Mouse (Mus musculus): ENCODE measurements at regions not wholly inside any gene's neighbourhood (a gene's known extent, or its start where the extent isn't known, plus 50 kb on each side); places are given as distances from the start of the nearest gene placed in this dataset.

DNA sequence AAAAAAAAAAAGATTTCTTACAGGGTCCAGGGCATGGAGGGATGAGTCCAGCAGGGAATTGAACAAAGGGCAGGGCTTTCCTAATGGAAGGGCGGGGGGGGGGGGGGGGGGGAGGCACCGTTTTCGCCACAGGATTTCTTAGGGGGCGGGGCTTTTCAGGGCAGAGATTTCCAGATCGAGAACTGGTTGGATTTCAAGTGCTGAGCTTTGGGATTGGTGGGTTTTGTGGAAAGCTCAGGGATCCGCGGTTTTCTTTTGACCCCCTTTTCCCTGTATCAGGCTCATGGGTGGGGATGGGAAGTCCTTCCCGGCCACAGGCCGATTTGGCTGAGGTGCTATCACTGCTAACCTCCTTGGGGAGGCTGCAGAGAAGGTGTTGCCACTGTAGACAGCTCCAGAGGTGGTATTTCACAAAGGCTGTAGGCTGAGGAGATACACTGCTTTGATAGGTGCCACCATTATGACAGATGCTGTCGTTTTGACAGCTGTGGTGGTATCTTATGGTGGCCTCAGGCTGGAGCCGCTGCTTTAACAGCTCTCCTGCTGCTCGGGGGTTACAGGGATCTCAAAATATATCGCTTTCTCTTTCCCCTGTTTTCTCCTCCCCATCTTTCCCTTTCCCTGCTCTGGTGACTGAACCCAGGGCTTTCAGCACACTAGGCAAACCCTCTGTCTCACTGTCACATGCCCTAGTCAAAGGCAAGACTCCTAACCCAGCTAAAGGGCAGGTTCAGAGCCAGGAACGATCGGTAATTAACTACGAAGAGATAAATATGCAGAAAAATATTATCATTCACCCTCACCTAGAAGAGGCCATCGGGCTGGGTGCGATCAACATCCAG, 97.8 kb upstream of the Sertad2 start:
- no peak for TF ChIP-seq CTCF (IDR thresholded peaks at IDR 0.05; ENCODE audit: borderline replicate concordance, control insufficient read depth, extremely low read depth, insufficient read depth, low read length, poor library complexity)
- no peak for TF ChIP-seq POLR2A (IDR thresholded peaks at IDR 0.05; ENCODE audit: control insufficient read depth, extremely low read depth, insufficient read depth, low read length, poor library complexity)
- Histone ChIP-seq H3K27ac (ENCODE audit: control insufficient read depth, insufficient read depth, low read length) (no peak overlapping the region), H3K36me3 (ENCODE audit: control insufficient read depth, insufficient read depth, low read length) (no peaks in the 10 kb centered on the region), H3K27me3 (ENCODE audit: control insufficient read depth, insufficient read depth, low read length) (no peaks in the 10 kb centered on the region), H3K4me1 (replicated peaks; ENCODE audit: control insufficient read depth, insufficient read depth, low read length) (peaks cover 8% of the 10 kb centered on the region), H3K4me3 (ENCODE audit: control insufficient read depth, insufficient read depth, low read length) (0 out of 2 replicates have a peak overlapping the region, but pooled peaks have one; percentile 15)
- no peak for DNase-seq
- WGBS: 26% methylated on average over 18 of the region's 18 CpGs

DNA sequence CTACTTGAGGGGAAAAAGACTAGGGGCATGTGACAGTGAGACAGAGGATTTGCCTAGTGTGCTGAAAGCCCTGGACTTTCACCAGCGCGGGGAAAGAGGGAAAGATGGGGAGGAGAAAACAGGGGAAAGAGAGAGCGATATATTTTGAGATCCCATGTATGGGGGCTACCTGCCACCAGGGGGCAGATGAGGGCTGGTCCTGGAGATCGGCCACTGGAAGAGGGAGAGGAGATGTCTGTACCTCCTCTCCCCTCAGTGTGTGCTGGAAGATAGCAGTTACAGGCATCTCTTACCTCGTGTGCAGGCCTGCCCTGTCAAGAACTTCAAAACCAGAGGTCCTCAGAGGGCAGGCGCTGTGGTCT, 97.2 kb upstream of the Sertad2 start:
- TF ChIP-seq CTCF (IDR thresholded peaks at IDR 0.05; ENCODE audit: borderline replicate concordance, control insufficient read depth, extremely low read depth, insufficient read depth, low read length, poor library complexity) (peak; percentile 88), POLR2A (IDR thresholded peaks at IDR 0.05; ENCODE audit: control insufficient read depth, extremely low read depth, insufficient read depth, low read length, poor library complexity) (no peak)
- Histone ChIP-seq H3K36me3 (ENCODE audit: control insufficient read depth, insufficient read depth, low read length) (no peaks in the 10 kb centered on the region), H3K4me3 (ENCODE audit: control insufficient read depth, insufficient read depth, low read length) (peak overlapping the region; percentile 15; the same call in 1 of the 2 replicates), H3K27ac (ENCODE audit: control insufficient read depth, insufficient read depth, low read length) (no peak overlapping the region), H3K27me3 (ENCODE audit: control insufficient read depth, insufficient read depth, low read length) (no peaks in the 10 kb centered on the region), H3K4me1 (replicated peaks; ENCODE audit: control insufficient read depth, insufficient read depth, low read length) (peaks cover 8% of the 10 kb centered on the region)
- DNase-seq: peak; percentile 78
- 6% methylated on average over 6 of the region's 6 CpGs for WGBS

DNA sequence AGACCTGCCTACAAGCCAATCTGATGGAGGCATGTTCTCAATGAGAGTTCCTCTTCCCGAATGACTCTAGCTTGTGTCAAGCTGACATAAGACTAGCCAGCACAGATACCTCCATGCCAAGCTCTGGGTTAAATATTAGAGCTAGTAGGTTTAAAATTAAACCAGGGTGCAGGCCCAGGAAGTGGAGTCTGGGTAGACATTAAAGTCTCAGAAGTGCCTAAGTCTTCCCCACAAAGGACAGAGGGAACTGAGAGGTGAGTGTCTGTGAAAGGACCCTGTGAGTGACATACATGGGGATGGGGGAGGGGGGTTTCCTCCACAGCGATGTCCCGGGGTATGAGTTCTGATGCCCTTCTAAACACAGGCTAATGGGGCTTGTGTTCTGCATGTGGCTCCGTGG, 90.2 kb upstream of the Sertad2 start:
- H3K4me1 ChIP-seq (replicated peaks; ENCODE audit: control insufficient read depth, insufficient read depth, low read length): peaks cover 3% of the 10 kb centered on the region; the same call in 1 of the 2 replicates
- no peaks in the 10 kb centered on the region for H3K36me3 ChIP-seq (ENCODE audit: control insufficient read depth, insufficient read depth, low read length)
- 77% methylated on average over 4 of the region's 4 CpGs for WGBS
- H3K27ac ChIP-seq (ENCODE audit: control insufficient read depth, insufficient read depth, low read length): no peak overlapping the region
- H3K4me3 ChIP-seq (ENCODE audit: control insufficient read depth, insufficient read depth, low read length): no peak overlapping the region
- H3K27me3 ChIP-seq (ENCODE audit: control insufficient read depth, insufficient read depth, low read length): no peaks in the 10 kb centered on the region
- DNase-seq: no peak
- TF ChIP-seq CTCF (IDR thresholded peaks at IDR 0.05; ENCODE audit: borderline replicate concordance, control insufficient read depth, extremely low read depth, insufficient read depth, low read length, poor library complexity): no peak
- no peak for TF ChIP-seq POLR2A (IDR thresholded peaks at IDR 0.05; ENCODE audit: control insufficient read depth, extremely low read depth, insufficient read depth, low read length, poor library complexity)

- no peak overlapping the region for H3K4me3 ChIP-seq (ENCODE audit: control insufficient read depth, insufficient read depth, low read length)
- WGBS: 92% methylated on average over 7 of the region's 7 CpGs
- H3K4me1 ChIP-seq (replicated peaks; ENCODE audit: control insufficient read depth, insufficient read depth, low read length): peaks cover 3% of the 10 kb centered on the region; the same call in 1 of the 2 replicates
- H3K36me3 ChIP-seq (ENCODE audit: control insufficient read depth, insufficient read depth, low read length): no peaks in the 10 kb centered on the region
- TF ChIP-seq CTCF (IDR thresholded peaks at IDR 0.05; ENCODE audit: borderline replicate concordance, control insufficient read depth, extremely low read depth, insufficient read depth, low read length, poor library complexity) (no peak), POLR2A (IDR thresholded peaks at IDR 0.05; ENCODE audit: control insufficient read depth, extremely low read depth, insufficient read depth, low read length, poor library complexity) (no peak)
- H3K27me3 ChIP-seq (ENCODE audit: control insufficient read depth, insufficient read depth, low read length): no peaks in the 10 kb centered on the region
- H3K27ac ChIP-seq (ENCODE audit: control insufficient read depth, insufficient read depth, low read length): no peak overlapping the region
- no peak for DNase-seq
These were observed 89.3 kb upstream of the Sertad2 start for GRCm38 (mm10) chr11:20453786-20454185.

- Histone ChIP-seq H3K4me1 (replicated peaks; ENCODE audit: control insufficient read depth, insufficient read depth, low read length) (peaks cover 3% of the 10 kb centered on the region; the same call in 1 of the 2 replicates), H3K27me3 (ENCODE audit: control insufficient read depth, insufficient read depth, low read length) (no peaks in the 10 kb centered on the region), H3K4me3 (ENCODE audit: control insufficient read depth, insufficient read depth, low read length) (peak overlapping the region; percentile 66), H3K27ac (ENCODE audit: control insufficient read depth, insufficient read depth, low read length) (no peak overlapping the region), H3K36me3 (ENCODE audit: control insufficient read depth, insufficient read depth, low read length) (no peaks in the 10 kb centered on the region)
- peak; percentile 87 for DNase-seq
- 2% methylated on average over 35 of the region's 35 CpGs for WGBS
- TF ChIP-seq POLR2A (IDR thresholded peaks at IDR 0.05; ENCODE audit: control insufficient read depth, extremely low read depth, insufficient read depth, low read length, poor library complexity) (no peak), CTCF (IDR thresholded peaks at IDR 0.05; ENCODE audit: borderline replicate concordance, control insufficient read depth, extremely low read depth, insufficient read depth, low read length, poor library complexity) (peak; percentile 97)
These were observed 87.8 kb upstream of the Sertad2 start for GRCm38 (mm10) chr11:20455085-20455864.

DNA sequence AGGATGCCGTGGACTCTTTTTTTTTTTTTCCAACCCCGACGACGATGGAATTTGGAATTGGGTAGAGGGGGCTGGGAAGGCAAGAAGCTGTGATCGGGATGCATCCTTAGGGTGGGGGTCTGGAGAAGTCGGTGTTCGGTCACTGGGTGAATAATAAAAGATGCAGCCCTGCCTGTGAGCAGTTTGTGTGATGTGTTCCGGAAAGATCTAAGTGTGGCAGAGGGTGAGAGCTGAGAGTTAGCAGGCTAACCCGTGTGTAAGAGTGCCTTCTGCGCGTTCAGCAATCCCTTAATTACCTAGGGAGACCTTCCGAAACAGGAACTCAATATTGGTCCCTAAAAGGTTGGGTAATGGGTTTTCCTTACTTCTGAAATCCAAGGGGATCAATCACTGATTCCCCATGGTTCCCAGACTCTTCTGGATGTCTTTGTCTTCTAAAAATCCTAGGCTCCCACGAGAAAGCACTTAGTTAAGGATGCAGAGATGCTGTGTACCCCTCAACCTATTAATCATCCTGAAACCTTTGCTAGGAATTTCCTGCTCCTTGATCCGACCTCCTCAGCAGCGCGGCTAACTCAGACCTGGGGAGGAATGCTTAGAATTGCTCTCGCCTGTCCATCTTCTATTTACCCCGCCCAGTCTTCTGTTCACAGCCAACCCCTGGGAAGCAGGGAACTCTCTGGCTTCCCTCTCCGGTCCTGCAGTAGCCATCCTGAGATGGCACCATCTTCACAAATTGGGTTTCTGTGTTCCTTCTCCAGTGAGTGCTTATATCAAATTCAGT, 87.0 kb upstream of the Sertad2 start:
- H3K4me3 ChIP-seq (ENCODE audit: control insufficient read depth, insufficient read depth, low read length): peak overlapping the region; percentile 66
- no peak for DNase-seq
- H3K27ac ChIP-seq (ENCODE audit: control insufficient read depth, insufficient read depth, low read length): no peak overlapping the region
- TF ChIP-seq CTCF (IDR thresholded peaks at IDR 0.05; ENCODE audit: borderline replicate concordance, control insufficient read depth, extremely low read depth, insufficient read depth, low read length, poor library complexity) (no peak), POLR2A (IDR thresholded peaks at IDR 0.05; ENCODE audit: control insufficient read depth, extremely low read depth, insufficient read depth, low read length, poor library complexity) (no peak)
- no peaks in the 10 kb centered on the region for H3K27me3 ChIP-seq (ENCODE audit: control insufficient read depth, insufficient read depth, low read length)
- H3K36me3 ChIP-seq (ENCODE audit: control insufficient read depth, insufficient read depth, low read length): no peaks in the 10 kb centered on the region
- peaks cover 3% of the 10 kb centered on the region; the same call in 1 of the 2 replicates for H3K4me1 ChIP-seq (replicated peaks; ENCODE audit: control insufficient read depth, insufficient read depth, low read length)
- whole genome bisulfite sequencing: 51% methylated on average over 19 of the region's 19 CpGs
